Mouse (Mus musculus) heart, adult 2 months (tissue): Measurements from ENCODE around the gene Gpatch4.

ENCODE experiments used
- CTCF ChIP-seq: fragments of 200-600 bp; IDR thresholded peaks from 2 replicates; pipeline ENCODE4 v1.8.1; 2022; ENCODE audit warnings: antibody characterized with exemption, mild to moderate bottlenecking, moderate library complexity
- POLR2A ChIP-seq: fragments of 200-500 bp; IDR thresholded peaks from 2 replicates; pipeline ENCODE4 v1.6.1; 2011; ENCODE audit warnings: mild to moderate bottlenecking, low read depth, low read length, control low read depth; ENCODE audit not compliant: insufficient read depth

DNA sequence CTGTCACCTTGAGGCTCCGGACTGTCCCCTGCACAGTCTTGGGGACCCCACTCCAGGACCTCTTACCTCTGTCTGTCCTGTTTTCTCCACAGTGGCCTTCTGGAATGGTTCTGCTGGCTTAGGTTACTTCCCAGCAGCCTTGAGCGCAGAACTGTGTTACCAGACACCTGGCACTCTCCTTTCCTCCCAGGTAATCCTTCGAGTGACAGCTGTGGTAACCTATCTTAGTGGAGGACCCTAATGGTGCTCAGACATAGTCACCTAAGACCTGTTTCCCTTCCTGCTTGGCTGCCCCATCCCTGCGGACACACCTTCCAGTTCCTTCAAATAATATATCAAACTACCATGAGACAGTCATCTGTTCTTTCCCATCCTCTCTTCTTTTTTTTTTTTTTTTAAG lies 35.3 kb downstream of the Gpatch4 start, which contains the start of gene Ttc24:
- no peak for TF ChIP-seq CTCF
- TF ChIP-seq POLR2A = no peak
